Mouse (Mus musculus) heart, adult 2 months (tissue): Measurements from ENCODE around the gene Rps12-ps3. TPM values are rescaled to one million over a fixed set of nuclear protein-coding genes. Genes with fewer than 3 reads are reported as not detected.

Experiments used
- DNase-seq, 2 experiments: peaks; one replicate each; pipeline ENCODE4 v3.0.0; 2021
- H3K27ac ChIP-seq: fragments of 200-600 bp; 2 replicates; pipeline ENCODE4 v1.8.1; 2022
- H3K27me3 ChIP-seq: fragments of 200-500 bp; 2 replicates; pipeline ENCODE4 v1.6.1; 2012; ENCODE audit warnings: mild to moderate bottlenecking, low read length, inconsistent platforms, mixed read lengths; ENCODE audit not compliant: control insufficient read depth, insufficient read depth
- H3K36me3 ChIP-seq: fragments of 200-500 bp; 2 replicates; pipeline ENCODE4 v1.6.1; 2012; ENCODE audit warnings: low read length, inconsistent platforms; ENCODE audit not compliant: control insufficient read depth, insufficient read depth
- H3K4me1 ChIP-seq: fragments of 200-500 bp; 2 replicates; pipeline ENCODE4 v1.6.1; 2011; ENCODE audit warnings: low read length; ENCODE audit not compliant: control insufficient read depth, insufficient read depth
- H3K4me3 ChIP-seq: fragments of 200-600 bp; 2 replicates; pipeline ENCODE4 v1.8.1; 2022
- H3K79me2 ChIP-seq: fragments of 200-500 bp; replicated peaks from 2 replicates; pipeline ENCODE4 v1.6.1; 2012; ENCODE audit warnings: mild to moderate bottlenecking, inconsistent platforms, low read length, moderate library complexity, mixed read lengths; ENCODE audit not compliant: control insufficient read depth, insufficient read depth
- H3K9ac ChIP-seq: fragments of 200-500 bp; 2 replicates; pipeline ENCODE4 v1.6.1; 2012; ENCODE audit warnings: low read depth, mild to moderate bottlenecking, control low read depth, inconsistent platforms, low read length, mixed read lengths
- CTCF ChIP-seq: fragments of 200-600 bp; IDR thresholded peaks from 2 replicates; pipeline ENCODE4 v1.8.1; 2022; ENCODE audit warnings: antibody characterized with exemption, mild to moderate bottlenecking, moderate library complexity
- EP300 ChIP-seq: fragments of 200-500 bp; IDR thresholded peaks from 2 replicates; pipeline ENCODE4 v1.6.1; 2011; ENCODE audit warnings: low read depth, low read length, control low read depth; ENCODE audit not compliant: insufficient read depth
- POLR2A ChIP-seq: fragments of 200-500 bp; IDR thresholded peaks from 2 replicates; pipeline ENCODE4 v1.6.1; 2011; ENCODE audit warnings: mild to moderate bottlenecking, low read depth, low read length, control low read depth; ENCODE audit not compliant: insufficient read depth
- WGBS: fragments of 180-500 bp; shearing (Covaris S2); methylation state at CpG from one replicate; pipeline ENCODE4 v1.1.7; 2018; 5-methylcytosine and 5-hydroxymethylcytosine counted together
- intact Hi-C: fragments of 180-260 bp; cut with DNase I; formaldehyde crosslinking; loops from one replicate; pipeline ENCODE4 v1.15.1; 2025
- polyA plus RNA-seq: library from polyadenylated mRNA; depleted of rRNA; stranded (reverse); fragments of >200 nt; gene quantifications from 2 replicates; pipeline ENCODE4 v1.2.3, GENCODE M21; 2012
- total RNA-seq, 2 experiments: library from RNA; stranded (reverse); gene quantifications; 2 replicates each; pipeline ENCODE4 v1.2.3; 2021

The Rps12-ps3 gene
- total and polyA plus RNA-seq, 3 experiments = 251 to 927 (median 301) TPM

- Histone ChIP-seq H3K9ac (no peak overlapping the region), H3K4me1 (no peaks in the 10 kb centered on the region; the same call in 1 of the 2 replicates), H3K4me3 (no peak overlapping the region), H3K27me3 (no peaks in the 10 kb centered on the region), H3K27ac (no peak overlapping the region), H3K36me3 (no peaks in the 10 kb centered on the region), H3K79me2 (no peaks in the 10 kb centered on the region)
- WGBS = 66% methylated on average over 6 of the region's 6 CpGs
- no peak for DNase-seq
- TF ChIP-seq EP300 = no peak
- TF ChIP-seq POLR2A = no peak
- TF ChIP-seq CTCF = no peak
- intact Hi-C loops = no loop called here
These were observed 32.3 kb upstream of the Rps12-ps3 start for GRCm38 (mm10) chr19:59289811-59290210.

- WGBS = 70% methylated on average over 5 of the region's 5 CpGs
These were observed 29.8 kb upstream of the Rps12-ps3 start for GRCm38 (mm10) chr19:59292183-59292839.

GRCm38 (mm10) chr19:59315308-59315707 lies 6.8 kb upstream of the Rps12-ps3 start:
- no peaks in the 10 kb centered on the region for H3K27me3 ChIP-seq
- H3K27ac ChIP-seq = no peak overlapping the region
- intact Hi-C loops = no loop called here
- H3K9ac ChIP-seq = no peak overlapping the region
- no peak for DNase-seq
- H3K36me3 ChIP-seq = peaks cover 5% of the 10 kb centered on the region
- TF ChIP-seq CTCF = peak; percentile 52
- TF ChIP-seq EP300 = no peak
- no peak overlapping the region for H3K4me3 ChIP-seq
- no peaks in the 10 kb centered on the region for H3K4me1 ChIP-seq
- H3K79me2 ChIP-seq = peaks cover 5% of the 10 kb centered on the region

More at GRCm38 (mm10) chr19:59292183-59292839, 29.8 kb upstream of the Rps12-ps3 start:
- Histone ChIP-seq H3K4me3 (no peak overlapping the region), H3K27me3 (no peaks in the 10 kb centered on the region), H3K27ac (no peak overlapping the region), H3K36me3 (no peaks in the 10 kb centered on the region), H3K4me1 (no peaks in the 10 kb centered on the region; the same call in 1 of the 2 replicates), H3K9ac (no peak overlapping the region), H3K79me2 (no peaks in the 10 kb centered on the region)
- no peak for DNase-seq
- intact Hi-C loops = no loop called here
- TF ChIP-seq POLR2A (no peak), EP300 (no peak), CTCF (no peak)

GRCm38 (mm10) chr19:59316571-59316970 lies 5.5 kb upstream of the Rps12-ps3 start:
- TF ChIP-seq POLR2A (no peak), CTCF (peak; percentile 78), EP300 (0 out of 2 replicates have a peak, but pooled peaks have one; percentile 28)
- Histone ChIP-seq H3K27ac (no peak overlapping the region), H3K36me3 (peaks cover 2% of the 10 kb centered on the region; the same call in 1 of the 2 replicates), H3K4me3 (no peak overlapping the region), H3K9ac (no peak overlapping the region), H3K27me3 (no peaks in the 10 kb centered on the region), H3K4me1 (no peaks in the 10 kb centered on the region), H3K79me2 (peaks cover 5% of the 10 kb centered on the region)
- intact Hi-C loops = loop anchor here (1.0 kb wide), 1 partner anchor 77 kb away; no protein-coding TSS in a partner anchor
- DNase-seq = no peak

GRCm38 (mm10) chr19:59330816-59331225 lies 8.7 kb downstream of the Rps12-ps3 start:
- intact Hi-C loops = no loop called here
- DNase-seq = no peak
- TF ChIP-seq EP300 = no peak
- H3K79me2 ChIP-seq = peaks cover 3% of the 10 kb centered on the region; the same call in 1 of the 2 replicates
- H3K4me1 ChIP-seq = no peaks in the 10 kb centered on the region
- H3K27ac ChIP-seq = no peak overlapping the region
- no peak overlapping the region for H3K9ac ChIP-seq
- H3K4me3 ChIP-seq = no peak overlapping the region
- H3K36me3 ChIP-seq = no peaks in the 10 kb centered on the region; the same call in 1 of the 2 replicates
- no peaks in the 10 kb centered on the region for H3K27me3 ChIP-seq

- DNase-seq = no peak
- Histone ChIP-seq H3K27me3 (no peaks in the 10 kb centered on the region), H3K36me3 (peaks cover 4% of the 10 kb centered on the region), H3K79me2 (peaks cover 3% of the 10 kb centered on the region; the same call in 1 of the 2 replicates), H3K4me1 (no peaks in the 10 kb centered on the region; the same call in 1 of the 2 replicates), H3K27ac (no peak overlapping the region), H3K4me3 (no peak overlapping the region), H3K9ac (no peak overlapping the region)
- WGBS = 100% methylated on average over 1 of the region's 1 CpGs
- no peak for TF ChIP-seq CTCF
- TF ChIP-seq EP300 = no peak
- TF ChIP-seq POLR2A = no peak
- intact Hi-C loops = no loop called here
These were observed 14.6 kb downstream of the Rps12-ps3 start for GRCm38 (mm10) chr19:59336655-59337054.
